Mouse (Mus musculus): Measurements from ENCODE around the gene Bicdl2.

Gene Bicdl2

GRCm38 (mm10) chr17:23660117-23660875, at the start of gene Bicdl2:
Gene Bicdl2, plus strand, starts transcription at chr17:23660506.
- peak; percentile 82 for DNase-seq (ENCODE audit: low spot score)

GRCm38 (mm10) chr17:23617087-23617486, 43.2 kb upstream of the Bicdl2 start:
- DNase-seq (ENCODE audit: low spot score), result no peak

GRCm38 (mm10) chr17:23620351-23620750, 40.0 kb upstream of the Bicdl2 start:
- DNase-seq (ENCODE audit: low spot score), result no peak

DNA sequence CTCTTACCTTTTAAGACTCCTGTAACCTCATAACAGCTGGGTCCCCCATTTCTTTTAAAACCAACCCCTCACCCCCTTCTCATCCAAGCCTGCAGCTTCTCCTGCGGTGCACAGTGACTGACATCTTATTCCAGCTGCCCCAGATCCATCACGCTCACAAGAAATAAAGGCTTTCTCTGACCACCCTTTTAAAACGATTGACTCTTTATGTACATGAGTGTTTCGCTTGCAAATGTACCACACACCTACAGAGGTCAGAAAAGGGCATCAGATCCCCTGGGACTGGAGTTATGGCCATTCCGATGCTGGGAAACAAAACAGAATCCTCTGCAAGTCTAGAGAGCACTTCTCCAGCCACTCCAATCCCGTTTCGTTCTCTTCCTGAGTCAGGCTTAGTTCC, 32.5 kb upstream of the Bicdl2 start:
- no peak for DNase-seq (ENCODE audit: low spot score)

DNA sequence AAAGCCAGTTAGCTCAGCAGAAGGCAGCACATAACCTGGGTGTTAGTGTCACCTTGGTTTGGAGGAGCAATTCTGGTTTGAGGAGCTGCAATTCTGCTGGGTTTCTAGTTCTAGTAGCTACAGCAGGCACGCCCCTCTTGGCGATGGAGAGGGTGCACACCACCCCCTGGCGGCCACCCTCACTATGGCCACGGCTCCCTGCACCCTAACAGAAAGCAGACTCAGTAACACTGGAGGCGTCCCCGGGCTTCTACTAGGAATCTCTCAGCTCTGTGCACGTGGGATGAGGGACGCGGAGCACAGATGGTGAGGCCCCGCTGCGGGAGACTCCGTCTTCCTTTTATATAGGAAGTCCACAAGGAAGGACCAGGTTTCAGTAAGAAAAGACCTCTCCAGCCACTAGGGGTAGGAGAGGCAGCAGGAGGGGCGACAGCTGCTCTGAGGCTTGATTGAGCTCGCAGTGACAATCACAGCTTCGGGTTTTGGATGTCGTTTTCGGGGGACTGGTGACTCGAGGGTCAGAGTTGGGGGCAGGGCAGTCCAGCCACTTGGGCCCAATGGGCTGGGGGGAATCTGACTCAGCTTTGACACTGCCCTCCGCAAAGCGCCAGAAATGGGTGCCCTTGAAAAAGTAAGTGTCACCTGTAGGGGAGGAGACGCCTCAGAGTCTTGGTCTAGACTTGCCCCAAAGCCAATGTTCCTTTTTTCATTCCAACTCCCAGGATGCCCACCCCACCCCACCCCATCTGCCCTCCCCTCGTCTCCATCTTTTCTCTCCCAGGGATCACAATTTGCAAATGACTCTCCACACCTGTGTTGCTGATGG, 29.9 kb upstream of the Bicdl2 start:
- DNase-seq (ENCODE audit: low spot score), result peak; percentile 92

GRCm38 (mm10) chr17:23631241-23631640, 29.1 kb upstream of the Bicdl2 start:
- no peak for DNase-seq (ENCODE audit: low spot score)

DNA sequence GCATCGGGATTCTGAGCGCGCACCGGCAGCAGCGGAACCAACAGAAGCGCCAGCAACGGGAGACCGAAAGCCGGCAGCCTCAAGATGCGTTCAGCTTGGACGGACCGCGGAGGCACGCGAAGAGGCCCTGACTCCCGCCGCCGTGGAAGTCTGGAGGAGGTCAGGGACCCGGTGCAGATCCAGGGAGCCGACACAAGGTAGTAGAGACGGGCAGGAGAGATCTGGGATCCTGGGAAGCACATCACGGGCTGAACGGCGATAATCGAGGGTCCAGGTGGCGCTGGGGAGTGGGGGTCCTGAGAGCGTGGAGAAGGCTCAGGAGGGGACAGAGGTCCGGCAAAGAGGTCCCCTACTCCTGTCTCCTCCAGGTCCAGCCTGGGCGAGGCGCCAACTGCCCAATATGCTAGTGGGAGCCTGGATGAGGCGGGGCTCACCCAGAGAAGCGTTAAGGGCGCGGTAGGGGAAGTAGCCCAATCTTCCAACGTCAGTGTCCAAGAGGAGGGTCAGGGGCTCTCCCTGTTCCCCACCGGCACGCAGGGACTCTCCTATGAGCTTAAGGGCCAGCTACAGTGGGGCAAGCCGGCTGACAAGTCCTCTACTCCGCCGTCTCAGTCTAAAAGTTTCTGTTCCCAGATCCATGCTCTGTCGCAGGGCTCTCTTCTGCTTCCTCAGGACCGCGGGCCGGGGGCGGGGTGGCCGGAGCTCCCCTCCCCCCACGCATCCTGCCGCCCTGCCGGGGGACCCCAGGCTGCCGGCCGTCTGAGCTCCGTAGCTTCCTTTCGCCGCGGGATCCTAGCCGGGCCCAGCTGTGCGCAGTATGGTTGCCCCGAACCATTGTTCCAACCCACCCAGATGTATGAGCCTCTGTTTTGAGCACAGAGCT, 15.5 kb upstream of the Bicdl2 start, which contains the start of gene Mmp25:
Mmp25 (minus strand) TSS at position 665 of the 883 bp plus-strand sequence.
- peak; percentile 67 for DNase-seq (ENCODE audit: low spot score)

- DNase-seq (ENCODE audit: low spot score), result no peak
Measured at GRCm38 (mm10) chr17:23645894-23646293, 14.4 kb upstream of the Bicdl2 start.

DNA sequence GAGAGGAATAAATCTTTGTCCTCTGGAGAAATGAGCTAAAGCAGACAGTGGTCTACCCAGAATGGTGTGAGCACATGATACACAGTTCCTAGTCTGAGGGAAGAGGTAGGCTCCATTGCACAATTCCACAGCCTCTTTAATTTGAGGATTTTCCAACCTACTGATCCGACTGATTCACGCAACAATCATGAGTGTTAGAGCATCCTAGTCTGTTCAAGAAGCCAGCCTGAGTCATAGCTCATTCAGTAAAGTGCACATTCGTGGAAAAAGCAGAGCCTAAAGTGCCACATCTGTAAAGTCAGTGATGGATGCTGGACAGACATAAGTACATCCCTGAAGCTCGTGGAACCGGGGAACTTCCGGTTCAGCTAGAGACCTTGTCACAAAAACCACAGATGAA, 8.9 kb upstream of the Bicdl2 start:
- DNase-seq (ENCODE audit: low spot score), result no peak

- DNase-seq (ENCODE audit: low spot score), result no peak
Measured at GRCm38 (mm10) chr17:23653324-23653723, 7.0 kb upstream of the Bicdl2 start.

GRCm38 (mm10) chr17:23654001-23654400, 6.3 kb upstream of the Bicdl2 start:
- DNase-seq (ENCODE audit: low spot score), result no peak

- no peak for DNase-seq (ENCODE audit: low spot score)
Measured at GRCm38 (mm10) chr17:23654410-23654809, 5.9 kb upstream of the Bicdl2 start.

DNA sequence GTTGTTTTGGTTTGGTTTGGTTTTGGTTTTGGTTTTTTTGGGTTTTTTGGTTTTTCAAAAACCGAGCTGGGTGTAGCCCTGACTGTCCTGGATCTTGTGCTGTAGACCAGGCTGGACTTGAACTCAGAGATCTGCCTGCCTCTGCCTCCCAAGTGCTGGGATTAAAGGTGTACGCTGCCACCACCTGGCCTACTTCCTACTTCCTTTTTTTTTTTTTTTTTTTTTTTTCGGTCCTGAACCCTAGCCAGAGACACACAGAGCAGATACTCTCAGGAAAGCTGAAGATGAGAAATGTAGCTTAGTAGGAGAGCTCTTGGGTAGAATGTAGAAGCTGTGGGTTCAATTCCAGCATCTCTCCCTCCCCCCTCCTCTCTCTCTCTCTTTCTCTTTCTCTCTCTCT, 1.9 kb upstream of the Bicdl2 start:
- DNase-seq (ENCODE audit: low spot score), result no peak

DNA sequence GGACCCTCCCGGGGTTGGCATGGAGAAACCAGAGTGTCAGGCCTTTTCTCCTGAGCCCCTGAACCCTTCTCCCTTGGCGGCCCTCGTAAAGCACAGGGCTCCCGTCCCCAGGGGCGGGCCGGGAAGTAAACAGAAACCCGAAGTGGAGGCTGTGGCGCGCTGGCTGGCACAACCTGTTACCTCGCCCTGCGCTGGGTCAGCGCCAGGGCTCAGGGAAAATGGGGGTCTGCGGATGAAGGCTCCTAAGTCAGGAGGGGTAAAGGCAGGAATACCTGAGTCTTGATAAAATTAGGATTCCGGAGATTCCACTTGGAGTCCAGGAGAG, 532 bp downstream of the Bicdl2 start:
- DNase-seq (ENCODE audit: low spot score), result no peak

GRCm38 (mm10) chr17:23661526-23661925, 1.2 kb downstream of the Bicdl2 start:
- DNase-seq (ENCODE audit: low spot score), result peak; percentile 70

DNA sequence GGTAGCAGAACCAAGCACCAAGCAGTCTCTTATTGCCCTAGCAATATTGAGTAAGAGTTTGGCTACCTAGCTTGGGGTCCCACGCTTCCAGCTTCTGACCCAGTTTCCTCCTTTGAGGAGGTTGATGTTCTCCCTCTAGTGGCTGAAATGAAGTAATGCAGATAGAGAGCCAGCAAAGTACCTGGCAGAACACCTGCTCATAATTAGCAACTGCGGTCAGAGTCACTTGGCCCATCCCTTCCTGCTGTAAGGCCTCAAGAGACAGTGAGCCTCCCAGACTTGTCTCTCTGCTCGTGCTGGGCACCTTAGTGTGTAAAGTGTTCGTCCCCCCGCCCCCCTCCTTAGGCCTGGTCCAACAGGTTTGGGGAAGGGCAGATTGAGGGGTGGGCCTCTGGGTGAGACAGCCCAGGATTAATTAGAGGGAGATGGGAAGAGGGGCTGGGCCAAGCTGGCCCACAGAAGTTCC, 4.3 kb downstream of the Bicdl2 start:
- DNase-seq (ENCODE audit: low spot score), result no peak

DNA sequence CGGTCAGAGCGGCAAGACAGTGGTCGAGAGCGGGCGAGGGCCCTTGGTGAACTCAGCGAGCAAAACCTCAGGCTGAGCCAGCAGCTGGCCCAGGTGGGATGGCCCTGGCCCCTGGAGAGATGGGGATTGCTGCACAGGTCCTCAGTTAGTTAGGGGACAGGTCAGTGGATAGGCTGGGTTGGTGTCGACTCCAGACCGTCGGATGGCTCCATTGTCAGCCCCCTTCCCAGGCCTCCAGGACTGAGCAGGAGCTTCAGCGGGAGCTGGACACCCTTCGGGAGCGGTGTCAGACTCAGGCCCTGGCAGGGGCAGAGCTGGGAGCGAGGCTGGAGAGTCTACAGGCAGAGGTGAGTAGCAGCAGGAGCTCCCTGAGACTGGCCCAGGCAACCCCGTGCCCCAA, 5.2 kb downstream of the Bicdl2 start:
- peak; percentile 51 for DNase-seq (ENCODE audit: low spot score)

DNA sequence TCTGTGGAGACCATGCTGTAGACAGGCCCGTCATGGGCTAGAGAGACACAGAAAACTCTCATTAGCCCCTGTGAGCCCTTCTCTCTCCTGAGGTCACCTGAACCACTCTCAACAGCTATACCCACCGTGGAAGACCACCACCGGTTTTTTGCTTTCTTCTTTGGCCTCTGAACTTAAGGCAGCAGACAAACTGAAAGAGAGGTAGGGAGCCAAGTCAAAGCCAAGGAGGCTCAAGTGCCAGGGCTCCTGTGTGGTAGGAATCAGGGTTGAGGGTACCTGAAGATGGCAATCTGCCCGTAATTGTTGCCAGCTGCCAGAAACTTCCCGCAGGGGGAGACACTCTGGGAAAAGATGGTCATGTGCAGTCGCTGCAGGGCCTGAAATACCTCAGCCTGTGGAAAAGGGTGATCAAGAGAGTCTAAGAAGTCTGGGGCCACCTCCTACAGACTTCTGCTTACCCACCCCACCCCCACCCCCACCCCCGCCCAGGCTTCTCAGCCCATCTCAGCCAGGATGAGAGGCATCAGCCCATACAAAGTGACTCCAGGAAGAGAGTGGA, 10.3 kb downstream of the Bicdl2 start:
- DNase-seq (ENCODE audit: low spot score), result no peak

- no peak for DNase-seq (ENCODE audit: low spot score)
Measured at GRCm38 (mm10) chr17:23671519-23671918, 11.2 kb downstream of the Bicdl2 start.

DNA sequence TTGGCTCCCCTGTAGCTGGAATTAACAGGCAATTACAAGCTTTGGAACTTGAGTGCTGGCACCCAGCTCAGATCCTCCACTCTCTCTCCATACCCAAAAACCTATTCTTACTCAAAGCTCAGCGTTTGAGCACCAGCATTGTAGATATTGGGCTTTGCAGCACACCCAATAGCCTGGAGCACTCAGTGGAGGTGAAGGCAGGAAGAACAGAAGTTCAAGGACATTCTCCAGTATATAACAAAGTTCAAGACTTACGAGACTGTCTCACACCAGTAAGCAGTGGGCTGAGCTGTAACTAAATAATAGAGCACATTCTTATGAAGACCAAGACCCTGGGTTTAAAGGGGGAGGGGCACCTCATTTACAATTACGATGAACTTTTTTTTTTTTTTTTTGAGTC, 12.5 kb downstream of the Bicdl2 start:
- no peak for DNase-seq (ENCODE audit: low spot score)

- DNase-seq (ENCODE audit: low spot score), result peak; percentile 95
Measured at GRCm38 (mm10) chr17:23673424-23674073, 13.2 kb downstream of the Bicdl2 start, which contains the start of the genes Hcfc1r1 and Thoc6. Gene Hcfc1r1, plus strand, starts transcription at chr17:23673596. Gene Thoc6, minus strand, starts transcription at chr17:23673882.
